Mouse (Mus musculus): Measurements from ENCODE around the gene Nxpe5.

Gene Nxpe5

DNA sequence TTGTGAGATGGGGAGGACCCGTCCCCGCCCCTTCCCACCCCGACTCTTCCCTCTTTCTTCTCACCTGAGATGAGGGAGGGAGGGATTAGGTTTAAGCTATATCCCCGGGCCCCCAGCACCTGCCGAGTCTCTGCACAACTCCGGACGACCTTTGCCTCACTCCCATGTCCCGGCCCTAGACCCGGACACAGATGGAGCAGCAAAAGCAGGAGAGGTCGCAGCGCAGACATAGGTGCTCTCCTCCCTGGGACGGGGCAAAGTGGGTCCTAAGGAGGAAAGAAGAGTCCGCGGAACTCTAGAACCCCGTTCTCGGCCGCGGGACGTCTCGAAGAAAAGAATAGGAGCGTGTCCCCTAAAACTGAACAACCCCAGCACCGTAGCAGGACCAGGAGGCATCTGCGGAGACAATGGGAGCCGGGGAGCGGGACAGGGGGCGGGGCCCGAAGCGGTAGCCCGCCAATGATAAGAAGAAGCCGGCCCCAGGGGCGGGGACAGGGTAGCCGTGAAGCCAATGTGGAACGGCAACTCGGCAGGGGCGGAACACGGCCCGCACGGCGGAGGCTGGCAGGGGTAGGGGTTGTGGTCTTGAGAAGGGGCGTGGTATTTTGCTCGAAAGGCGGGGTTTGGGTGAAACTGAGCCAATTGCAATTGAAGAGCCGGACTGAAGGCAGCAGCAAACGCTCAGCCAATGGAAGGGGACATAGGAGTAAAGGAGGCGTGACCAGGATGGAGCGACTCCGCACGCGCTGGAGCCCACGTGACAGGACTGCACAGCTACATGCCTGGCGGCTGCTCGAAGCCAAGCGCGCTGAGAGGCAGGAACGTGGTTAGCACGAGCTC, 54.1 kb downstream of the Nxpe5 start, which contains the start of the genes Gm43720, Gpc2 and Stag3:
Gm43720 (minus strand) TSS at position 374 of the 840 bp plus-strand sequence.
Gpc2 (minus strand) TSS at position 421 of the 840 bp plus-strand sequence.
Stag3 (plus strand) TSS at position 656 of the 840 bp plus-strand sequence.
- DNase-seq, result peak; percentile 89

DNA sequence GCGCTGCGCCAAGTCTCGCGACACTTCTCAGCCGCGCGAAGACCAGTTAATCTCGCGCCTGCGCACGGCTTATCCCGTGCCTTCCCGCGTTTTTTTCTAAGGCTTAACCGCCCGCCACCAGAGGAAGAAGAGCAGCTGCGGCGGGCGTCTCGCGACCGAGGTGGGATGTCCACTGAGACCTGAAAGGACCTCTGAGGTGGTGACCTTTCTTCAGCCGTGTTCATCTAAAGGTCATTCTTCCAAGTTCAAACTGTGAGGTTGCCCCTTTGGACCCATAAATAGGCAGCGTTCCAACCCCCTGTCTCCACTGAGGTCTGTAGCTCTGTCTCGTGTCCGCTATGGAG, 54.7 kb downstream of the Nxpe5 start:
- DNase-seq, result no peak

- no peak for DNase-seq
Observed at GRCm38 (mm10) chr5:138280829-138281228, 55.1 kb downstream of the Nxpe5 start.

- no peak for DNase-seq
Observed at GRCm38 (mm10) chr5:138281798-138282197, 56.1 kb downstream of the Nxpe5 start.

GRCm38 (mm10) chr5:138283540-138283939, 57.8 kb downstream of the Nxpe5 start:
- no peak for DNase-seq

DNA sequence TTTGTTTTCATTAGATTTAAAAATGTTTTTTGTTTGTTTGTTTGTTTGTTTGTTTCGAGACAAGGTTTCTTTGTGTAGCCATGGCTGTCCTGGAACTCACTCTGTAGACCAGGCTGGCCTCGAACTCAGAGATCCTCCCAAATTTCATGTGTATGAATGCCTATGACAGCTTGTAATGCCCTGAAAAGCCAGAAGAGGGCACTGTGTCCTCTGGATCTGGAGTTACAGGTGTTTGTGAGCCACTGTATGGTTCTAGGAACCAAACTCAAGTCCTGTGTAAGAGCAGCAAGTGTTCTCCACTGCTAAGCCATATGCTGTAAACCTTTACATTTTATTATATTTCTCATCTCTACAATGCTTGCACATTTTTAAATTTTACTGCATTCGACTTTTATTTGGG, 62.2 kb downstream of the Nxpe5 start:
- peak; percentile 35 for DNase-seq

DNA sequence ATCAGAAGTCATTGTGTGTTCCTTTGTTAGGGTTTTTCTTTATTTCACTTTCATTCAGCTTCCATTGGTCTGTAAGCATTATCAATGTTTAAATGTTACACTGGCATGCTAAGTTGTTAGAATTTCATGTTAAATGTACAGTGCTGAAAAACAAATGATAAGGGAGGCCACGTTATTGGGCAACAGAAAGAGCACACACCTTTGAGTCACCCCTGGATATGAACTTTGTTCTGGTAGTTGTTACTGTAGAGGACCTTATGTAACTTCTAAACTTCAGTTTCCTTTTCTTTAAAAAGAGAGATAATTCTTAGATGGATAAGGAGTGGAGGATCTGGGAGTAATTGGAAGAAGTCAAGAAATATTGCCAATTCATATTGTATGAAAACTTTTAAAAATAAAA, 65.9 kb downstream of the Nxpe5 start:
- DNase-seq, result no peak

DNA sequence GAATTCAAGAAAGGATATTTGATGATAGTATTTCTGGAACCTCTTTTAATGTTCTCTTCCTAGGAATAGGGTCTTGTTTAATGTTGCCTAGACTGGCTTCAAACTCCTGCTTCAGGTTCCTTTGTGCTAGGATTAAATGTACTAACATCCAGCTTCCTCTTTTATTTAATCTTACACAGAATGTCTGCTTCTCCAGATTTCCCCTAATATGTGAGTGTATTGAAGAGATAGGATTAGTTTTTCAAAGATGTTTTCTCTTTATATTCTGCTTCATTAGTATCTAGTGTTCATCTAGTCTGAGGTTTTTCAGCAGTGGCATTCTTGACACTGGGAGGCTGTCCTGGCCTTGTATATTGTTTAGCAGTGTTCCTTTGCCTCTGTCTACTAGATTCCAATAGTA, 68.5 kb downstream of the Nxpe5 start:
- no peak for DNase-seq

DNA sequence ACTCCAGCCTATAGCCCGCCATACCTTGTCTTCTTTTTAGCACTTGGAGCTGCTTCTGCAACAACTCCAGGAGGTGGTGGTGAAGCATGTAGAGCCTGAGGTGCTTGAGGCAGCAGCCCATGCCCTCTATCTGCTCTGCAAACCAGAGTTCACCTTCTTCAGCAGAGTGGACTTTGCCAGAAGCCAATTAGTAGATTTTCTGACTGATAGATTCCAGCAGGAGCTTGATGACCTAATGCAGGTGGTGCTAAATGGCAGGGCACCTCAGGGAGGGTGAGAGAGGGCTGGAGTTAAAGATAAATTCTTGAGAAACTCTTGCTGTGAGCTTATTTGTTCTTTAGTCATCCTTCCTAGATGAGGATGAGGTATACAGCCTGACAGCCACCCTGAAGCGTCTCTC, 73.9 kb downstream of the Nxpe5 start:
- DNase-seq, result no peak

All from thymus, postnatal 25 days (tissue).